Mouse (Mus musculus) testis, postnatal 10 days (tissue): Measurements from ENCODE around the gene Pbx3.
A peak's percentile ranks its signal among the peaks of the same experiment; 100 is the strongest.

Experiments
- DNase-seq: peaks from one replicate; pipeline ENCODE4 v3.0.0; 2021; ENCODE audit warnings: low spot score

The Pbx3 gene

DNA sequence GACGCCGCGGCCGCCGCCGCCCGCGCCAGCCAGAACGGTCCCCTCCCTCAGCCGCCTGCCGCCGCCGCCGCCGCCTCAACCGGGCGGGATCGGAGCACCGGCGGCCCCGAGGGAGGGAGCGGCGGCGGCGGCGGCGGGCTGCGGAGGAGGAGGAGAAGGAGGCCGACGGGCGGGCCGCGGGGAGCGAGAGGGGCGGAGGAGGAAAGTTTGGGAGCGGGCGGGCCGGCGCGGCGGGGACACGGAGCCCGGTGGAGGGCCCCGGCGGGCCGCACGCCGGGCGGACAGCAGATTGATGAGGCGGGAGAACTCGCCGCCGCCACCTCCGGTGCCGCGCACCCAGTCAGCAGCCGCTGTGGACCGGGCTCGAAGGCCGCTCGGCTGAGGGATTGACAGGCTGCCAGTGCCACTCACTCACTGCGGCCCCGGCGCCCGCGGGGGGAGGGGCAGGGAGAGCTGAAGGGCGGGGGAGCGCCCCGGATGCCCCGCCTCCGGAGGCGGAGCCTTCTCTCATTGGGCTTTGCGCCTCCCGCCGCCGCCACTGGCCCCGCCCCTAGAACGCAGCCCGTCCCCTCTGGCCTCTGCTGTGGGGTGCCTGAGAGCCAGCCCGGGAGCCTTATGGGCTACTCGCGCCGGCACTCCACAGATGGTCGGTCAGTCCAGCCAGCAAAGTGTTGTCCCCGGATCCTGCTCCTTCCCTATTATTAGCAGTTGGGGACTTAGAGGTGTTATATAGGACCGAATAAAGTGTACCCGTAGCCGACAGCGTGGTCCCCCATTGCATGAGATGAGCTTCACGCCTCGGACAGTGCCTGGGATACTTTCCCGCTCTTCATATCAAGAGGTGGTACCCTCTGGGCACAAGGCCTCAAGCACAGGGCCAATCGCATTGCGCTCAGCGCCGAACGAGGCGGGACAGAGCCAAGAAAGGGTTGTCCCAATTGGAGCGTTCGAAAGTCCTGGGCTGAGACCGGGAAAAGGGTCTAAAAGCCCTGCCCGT, at the start of gene Pbx3:
Pbx3 (minus strand) TSS at position 838 of the 997 bp plus-strand sequence.
- peak; percentile 99 for DNase-seq

- no peak for DNase-seq
Measured at GRCm38 (mm10) chr2:34420256-34420655, 47.3 kb upstream of the Pbx3 start.

DNA sequence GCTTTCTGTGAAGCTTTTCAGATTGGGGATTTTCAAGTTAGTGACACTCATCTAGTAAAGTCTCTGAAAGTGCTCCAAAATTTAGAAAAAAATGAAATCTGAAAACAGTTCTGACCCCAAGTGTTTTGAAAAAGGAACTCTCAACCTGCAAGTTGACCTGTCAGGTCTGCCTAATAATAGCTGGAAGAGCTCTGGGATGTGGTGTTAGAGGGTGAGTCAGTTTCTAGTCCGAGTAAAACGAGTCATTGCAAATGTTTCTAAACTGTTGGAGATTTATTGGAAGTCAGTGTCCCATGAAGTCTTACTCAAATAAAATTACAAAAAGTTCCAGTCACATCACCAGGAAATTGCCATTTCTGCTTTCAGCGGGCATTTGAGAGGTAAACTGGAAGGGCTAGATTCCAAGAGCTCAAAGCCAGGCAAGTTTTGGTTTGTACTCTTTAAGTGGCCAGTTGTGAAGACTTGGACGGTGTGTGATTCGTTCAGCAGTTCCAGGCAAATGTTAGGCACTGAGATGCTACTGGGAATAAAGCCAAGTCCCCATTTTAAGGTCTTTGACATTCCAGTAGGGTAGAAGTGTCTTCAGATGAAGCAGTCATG, 36.9 kb upstream of the Pbx3 start:
- no peak for DNase-seq

DNA sequence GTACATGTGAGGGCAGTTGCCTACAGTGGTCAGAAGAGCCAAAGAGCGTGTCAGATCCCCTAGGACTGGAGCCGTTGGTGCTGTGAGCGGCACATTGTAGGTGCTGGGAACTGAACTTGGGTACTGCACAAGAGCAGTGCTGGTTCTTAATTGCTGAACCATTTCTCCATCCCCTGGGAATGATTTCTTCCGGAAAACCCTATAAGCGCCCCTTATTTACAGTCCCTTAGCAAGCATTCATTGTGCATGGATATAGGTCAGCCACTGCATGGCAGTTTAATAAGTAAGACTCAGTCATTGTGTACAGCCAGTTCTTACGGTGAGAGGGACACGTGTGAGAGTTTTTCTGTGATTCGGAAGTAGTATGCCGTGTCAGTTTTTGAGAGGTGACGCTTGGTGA, 35.4 kb upstream of the Pbx3 start:
- no peak for DNase-seq

- DNase-seq, result no peak
Measured at GRCm38 (mm10) chr2:34407596-34407995, 34.7 kb upstream of the Pbx3 start.

GRCm38 (mm10) chr2:34406601-34407464, 33.9 kb upstream of the Pbx3 start, which contains the start of gene Mapkap1:
Mapkap1 (plus strand) TSS chr2:34406771.
- DNase-seq, result peak; percentile 98

DNA sequence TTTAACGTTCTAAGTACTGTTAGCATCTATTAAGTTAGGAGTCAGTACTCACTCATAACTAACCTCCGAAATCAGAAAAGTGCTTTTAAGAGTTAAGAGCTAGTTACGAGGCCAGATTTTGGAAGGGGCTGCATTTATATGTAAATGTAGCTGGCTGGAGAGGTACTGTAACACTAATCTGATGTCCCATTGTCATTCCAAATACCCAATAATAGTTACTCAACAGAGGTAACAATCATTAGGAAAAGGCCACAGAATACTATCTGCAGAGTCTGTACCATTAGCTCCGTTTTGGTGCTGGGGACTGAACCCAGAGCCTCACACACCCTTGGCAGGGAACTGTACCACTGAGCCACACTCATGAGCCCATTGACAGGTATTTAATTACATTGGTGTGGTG, 26.6 kb upstream of the Pbx3 start:
- no peak for DNase-seq

- no peak for DNase-seq
Measured at GRCm38 (mm10) chr2:34378930-34379329, 6.0 kb upstream of the Pbx3 start.

DNA sequence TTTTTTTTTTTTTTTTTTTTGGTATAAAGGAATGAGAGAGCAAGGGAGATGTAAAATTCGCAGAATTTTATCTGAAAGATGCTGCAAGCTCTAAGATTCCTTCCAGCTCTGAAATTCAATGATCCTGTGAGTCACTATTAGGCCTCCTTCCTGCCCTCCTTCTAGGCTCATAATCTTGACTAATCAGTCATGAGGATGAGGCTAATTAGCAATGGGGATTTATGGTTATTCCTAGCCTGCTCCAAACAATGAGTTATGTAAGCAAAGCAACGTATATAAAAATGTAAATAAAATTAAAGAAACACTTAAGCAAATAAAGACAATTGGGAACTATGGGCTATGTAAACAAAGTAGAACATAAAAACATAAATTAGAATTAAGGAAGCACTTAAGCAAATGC, 1.4 kb upstream of the Pbx3 start:
- no peak for DNase-seq

DNA sequence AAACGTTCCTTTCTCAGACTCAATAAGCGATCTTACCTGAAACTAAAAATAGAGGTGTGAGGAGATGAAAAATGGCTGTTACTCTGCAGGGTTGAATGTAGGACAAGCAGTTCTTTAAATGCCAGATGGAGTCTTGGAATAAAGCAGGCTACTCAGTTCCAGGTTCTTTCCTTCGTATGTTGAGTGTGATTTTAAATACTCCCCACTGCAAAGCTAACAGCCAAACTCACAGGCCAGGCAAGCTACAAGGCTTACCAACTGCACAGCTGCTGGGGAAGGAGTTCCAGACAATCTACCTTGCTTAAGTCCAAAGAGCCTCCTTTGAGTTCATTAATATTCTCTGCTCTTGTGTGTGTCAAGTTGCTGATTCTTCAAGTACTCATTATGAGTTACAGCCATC, 944 bp upstream of the Pbx3 start:
- DNase-seq, result no peak

- DNase-seq, result peak; percentile 64
Measured at GRCm38 (mm10) chr2:34371441-34372304, 1.3 kb downstream of the Pbx3 start.

GRCm38 (mm10) chr2:34370725-34371440, 2.1 kb downstream of the Pbx3 start:
- peak; percentile 64 for DNase-seq

DNA sequence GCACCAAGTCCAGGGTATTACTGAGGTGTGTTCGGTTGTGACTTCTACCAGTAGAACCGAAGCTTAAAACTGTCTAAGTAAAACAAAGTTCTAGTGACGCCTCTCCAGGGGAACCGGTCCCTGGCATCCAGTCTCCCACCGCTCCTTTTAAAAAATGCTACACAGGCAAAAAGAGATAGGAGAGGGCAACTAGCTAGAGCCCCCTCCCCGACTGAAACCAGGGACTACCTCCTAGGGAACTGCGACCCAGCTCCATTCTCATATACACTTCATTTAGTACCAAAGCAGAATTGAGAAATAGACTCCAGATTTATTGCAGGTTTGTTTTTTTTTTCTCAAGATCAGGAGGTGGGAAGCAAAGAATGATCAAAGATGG, 2.6 kb downstream of the Pbx3 start:
- no peak for DNase-seq

DNA sequence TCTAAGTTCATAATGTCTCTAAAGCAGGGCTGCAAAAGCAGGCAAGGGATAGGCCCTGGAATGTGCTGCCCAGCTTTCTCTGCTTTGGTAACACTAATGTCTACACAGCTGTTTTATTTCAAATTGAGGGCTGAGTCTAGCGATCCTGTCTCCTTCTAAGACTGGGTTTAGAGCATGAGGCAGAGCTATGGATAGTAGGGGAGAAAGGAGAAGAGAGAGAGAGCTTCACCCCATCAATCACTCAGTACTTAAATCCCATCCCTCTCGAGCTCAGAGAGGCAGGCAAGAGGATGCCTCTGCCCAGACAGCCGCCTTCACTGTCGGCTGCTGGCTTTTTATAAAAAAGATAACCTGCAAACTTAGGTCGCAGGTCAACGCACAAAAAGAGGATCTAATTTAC, 4.5 kb downstream of the Pbx3 start:
- DNase-seq, result no peak

- no peak for DNase-seq
Measured at GRCm38 (mm10) chr2:34367024-34367423, 5.9 kb downstream of the Pbx3 start.

DNA sequence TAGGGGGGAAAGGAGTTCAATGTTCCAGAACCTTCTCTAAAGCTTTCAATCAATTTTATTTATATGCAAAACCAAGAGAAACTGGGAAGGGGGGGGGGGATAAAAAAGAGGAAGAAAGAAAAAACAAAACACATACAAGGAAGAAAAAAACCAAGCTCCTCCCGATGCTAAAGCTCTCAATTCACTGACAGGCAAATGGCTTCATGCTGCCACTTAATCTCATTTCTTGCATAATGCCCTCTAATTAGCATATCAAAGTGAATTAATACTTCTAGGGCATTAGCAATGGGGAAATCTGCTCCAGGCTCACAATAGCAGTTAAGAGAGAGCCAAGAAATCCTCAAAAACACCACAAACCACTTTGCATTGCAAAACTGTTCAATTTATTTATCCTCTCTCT, 9.3 kb downstream of the Pbx3 start:
- no peak for DNase-seq

DNA sequence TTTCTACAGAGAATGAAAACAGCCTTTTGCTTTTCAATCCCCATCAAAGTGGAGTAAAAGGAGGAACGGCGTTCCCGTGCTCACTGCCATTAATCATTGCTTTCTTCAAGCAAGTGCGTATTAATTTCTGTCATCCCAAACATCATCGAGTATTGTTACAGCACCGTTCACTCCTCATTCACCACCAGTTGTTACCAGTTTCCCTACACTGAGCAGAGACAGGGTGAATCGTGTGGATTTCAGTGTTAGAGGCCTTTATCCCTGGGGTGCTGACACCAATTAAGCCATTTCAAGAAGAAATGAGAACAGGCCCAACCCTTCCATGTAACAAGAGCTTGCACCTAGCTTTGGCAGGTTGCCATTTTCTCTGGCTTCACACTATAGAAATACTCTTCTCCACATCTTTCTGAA, 17.1 kb downstream of the Pbx3 start:
- no peak for DNase-seq

DNA sequence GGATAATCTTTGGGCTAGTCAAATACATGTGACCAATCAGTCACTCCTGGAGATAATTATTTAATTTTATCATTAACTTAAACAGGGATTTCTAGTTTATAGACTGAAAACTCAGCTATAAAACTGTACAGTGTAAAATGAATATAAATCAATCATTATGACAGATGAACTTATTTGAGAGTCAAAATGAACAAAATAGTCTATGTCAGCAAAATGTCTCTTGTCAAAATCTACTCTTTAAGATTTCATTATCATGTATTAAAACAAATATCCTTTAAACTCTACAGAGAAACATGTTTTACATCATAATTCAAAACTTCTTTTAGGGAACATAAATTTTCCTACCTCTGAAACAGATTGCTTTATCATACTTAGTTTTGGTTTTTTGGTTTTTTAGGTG, 20.9 kb downstream of the Pbx3 start:
- no peak for DNase-seq

DNA sequence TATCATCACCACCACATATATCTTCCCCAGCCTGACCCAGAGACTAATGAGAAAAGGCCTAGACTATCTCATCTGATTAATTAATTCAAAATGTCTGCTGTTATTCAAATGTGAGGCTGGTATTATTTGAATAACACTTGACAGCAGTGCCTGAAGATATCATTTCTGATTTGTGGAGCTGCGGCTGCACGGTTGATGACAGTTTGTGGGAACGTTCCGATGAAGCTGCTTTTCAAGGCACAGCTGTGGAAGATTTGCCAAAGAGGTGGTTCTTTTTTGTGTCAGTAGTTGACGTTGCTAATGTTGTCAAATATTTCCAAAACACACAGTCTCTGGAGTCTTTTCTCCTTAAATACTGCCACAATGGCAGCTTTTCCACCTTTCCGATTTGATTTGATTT, 25.8 kb downstream of the Pbx3 start:
- DNase-seq, result no peak

DNA sequence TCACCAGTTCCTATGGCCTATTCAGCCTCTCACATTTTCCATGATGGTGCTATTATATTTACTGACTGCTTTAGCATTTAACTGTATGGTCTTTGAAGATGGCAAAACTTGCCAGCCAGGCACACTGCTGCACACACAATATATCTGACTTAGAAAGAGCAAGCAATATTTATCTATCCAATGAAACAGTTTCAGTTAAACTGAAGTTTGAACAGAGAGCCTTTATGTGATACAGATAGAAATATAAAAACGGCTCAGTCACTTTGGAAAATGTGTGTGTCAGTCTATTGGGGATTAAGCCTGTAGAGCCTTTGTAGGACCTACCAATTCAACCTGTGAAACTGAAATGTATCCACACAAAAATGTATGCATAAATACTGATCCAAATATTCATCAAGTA, 74.3 kb downstream of the Pbx3 start:
- DNase-seq, result no peak

- DNase-seq, result no peak
Measured at GRCm38 (mm10) chr2:34298202-34298601, 74.7 kb downstream of the Pbx3 start.
